Mouse (Mus musculus) neural tube, embryonic 15.5 days (tissue): ENCODE measurements at regions not wholly inside any gene's neighbourhood (a gene's known extent, or its start where the extent isn't known, plus 50 kb on each side); places are given as distances from the start of the nearest gene placed in this dataset.

Source experiments
- ATAC-seq: fragments of 200-750 bp; cut with Nextera tagmentation; 2 replicates; pipeline ENCODE4 v1.8.0; 2017; ENCODE audit warnings: mild to moderate bottlenecking, moderate TSS enrichment, moderate library complexity; ENCODE audit not compliant: low FRiP score
- H3K27ac ChIP-seq: fragments of 300-500 bp; sonication (generic); replicated peaks from 2 replicates; pipeline ENCODE4 v1.5.1; 2015; ENCODE audit warnings: mild to moderate bottlenecking, inconsistent platforms
- H3K27me3 ChIP-seq: fragments of 300-500 bp; sonication (generic); replicated peaks from 2 replicates; pipeline ENCODE4 v1.6.1; 2015; ENCODE audit warnings: inconsistent platforms
- H3K36me3 ChIP-seq: fragments of 300-500 bp; sonication (generic); 2 replicates; pipeline ENCODE4 v1.6.1; 2015; ENCODE audit warnings: inconsistent platforms
- H3K4me1 ChIP-seq: fragments of 300-500 bp; sonication (generic); 2 replicates; pipeline ENCODE4 v1.6.1; 2015; ENCODE audit warnings: inconsistent platforms
- H3K4me2 ChIP-seq: fragments of 300-500 bp; sonication (generic); 2 replicates; pipeline ENCODE4 v1.6.1; 2015; ENCODE audit warnings: inconsistent platforms, mild to moderate bottlenecking, moderate library complexity
- H3K4me3 ChIP-seq: fragments of 300-500 bp; sonication (generic); replicated peaks from 2 replicates; pipeline ENCODE4 v1.5.1; 2015; ENCODE audit warnings: mild to moderate bottlenecking, inconsistent platforms
- H3K9ac ChIP-seq: fragments of 300-500 bp; sonication (generic); replicated peaks from 2 replicates; pipeline ENCODE4 v1.6.1; 2015; ENCODE audit warnings: mild to moderate bottlenecking, inconsistent platforms
- H3K9me3 ChIP-seq: fragments of 300-500 bp; sonication (generic); replicated peaks from 2 replicates; pipeline ENCODE4 v1.6.1; 2016; ENCODE audit warnings: inconsistent platforms
- WGBS: fragments of 180-500 bp; shearing (Covaris S2); methylation state at CpG from one replicate; pipeline ENCODE4 v1.1.7; 2015; ENCODE audit warnings: mixed read lengths; 5-methylcytosine and 5-hydroxymethylcytosine counted together

DNA sequence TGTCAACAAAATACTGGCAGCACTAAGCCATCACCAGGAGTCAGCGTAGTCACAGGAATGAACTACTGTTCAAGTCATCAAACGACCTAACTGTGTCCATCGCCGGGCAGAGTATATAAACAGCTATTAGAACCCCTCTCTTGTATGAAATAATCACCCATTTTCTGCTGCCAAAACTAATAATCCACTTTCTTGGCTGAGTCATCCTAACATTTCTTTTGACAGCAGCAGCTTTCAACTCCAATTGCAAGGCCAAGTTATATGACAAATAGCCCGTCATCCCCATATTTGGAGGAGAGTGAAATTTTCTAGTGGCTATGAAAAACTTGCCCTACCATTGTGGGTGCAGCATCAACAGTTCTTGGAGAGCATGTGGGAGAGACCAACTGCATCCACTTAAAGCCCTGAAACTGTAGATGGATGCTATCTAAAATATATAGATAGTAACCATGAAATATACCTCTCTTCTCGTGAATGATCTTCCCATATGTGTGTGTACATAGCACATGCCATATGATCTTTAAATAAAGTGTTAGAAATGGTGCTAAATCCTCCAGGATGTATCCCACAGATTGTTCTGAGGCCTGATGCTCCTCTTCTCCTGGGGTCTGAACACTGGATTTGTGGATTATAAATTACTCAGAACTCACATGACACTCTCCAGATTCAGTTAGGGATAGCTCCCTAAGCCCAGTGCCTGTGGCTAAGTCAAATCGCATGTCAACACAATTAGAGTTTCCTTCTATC, 189.9 kb upstream of the Tmem72 start:
- H3K9ac ChIP-seq, result no peak overlapping the region

DNA sequence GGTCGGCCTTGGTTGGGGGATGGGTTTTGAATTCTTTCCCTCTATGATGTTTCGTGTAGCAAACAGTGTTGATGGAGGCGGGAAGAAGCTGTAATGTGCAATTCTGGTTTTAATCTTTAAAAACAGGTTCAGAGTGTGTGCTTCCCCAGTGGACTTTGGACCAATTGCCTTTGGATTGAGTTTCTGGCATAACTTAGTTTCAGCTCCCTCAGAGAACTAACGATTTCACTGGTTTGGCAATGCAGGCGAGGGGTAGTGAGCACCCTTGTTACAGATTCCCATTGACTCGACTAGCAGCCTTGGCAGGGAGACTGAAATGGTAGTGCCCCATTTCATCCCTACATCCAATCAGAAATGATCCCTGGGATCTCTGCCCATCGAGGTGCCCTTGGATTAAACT, 193.9 kb upstream of the Tmem72 start:
- no peaks in the 10 kb centered on the region for H3K27me3 ChIP-seq
- H3K27ac ChIP-seq, result no peak overlapping the region
- H3K4me2 ChIP-seq, result no peak overlapping the region
- no peak for ATAC-seq
- no peaks in the 10 kb centered on the region for H3K4me1 ChIP-seq
- 89% methylated on average over 7 of the region's 7 CpGs for WGBS
- no peaks in the 10 kb centered on the region for H3K36me3 ChIP-seq
- no peak overlapping the region for H3K9ac ChIP-seq
- no peak overlapping the region for H3K4me3 ChIP-seq
- H3K9me3 ChIP-seq, result no peaks in the 10 kb centered on the region

More for the DNA sequence above, 189.9 kb upstream of the Tmem72 start:
- H3K4me3 ChIP-seq, result no peak overlapping the region
- H3K36me3 ChIP-seq, result no peaks in the 10 kb centered on the region
- no peak overlapping the region for H3K4me2 ChIP-seq
- WGBS, result 88% methylated on average over 7 of the region's 7 CpGs
- H3K9me3 ChIP-seq, result no peaks in the 10 kb centered on the region
- H3K27ac ChIP-seq, result no peak overlapping the region
- H3K4me1 ChIP-seq, result no peaks in the 10 kb centered on the region
- no peak for ATAC-seq
- H3K27me3 ChIP-seq, result no peaks in the 10 kb centered on the region

DNA sequence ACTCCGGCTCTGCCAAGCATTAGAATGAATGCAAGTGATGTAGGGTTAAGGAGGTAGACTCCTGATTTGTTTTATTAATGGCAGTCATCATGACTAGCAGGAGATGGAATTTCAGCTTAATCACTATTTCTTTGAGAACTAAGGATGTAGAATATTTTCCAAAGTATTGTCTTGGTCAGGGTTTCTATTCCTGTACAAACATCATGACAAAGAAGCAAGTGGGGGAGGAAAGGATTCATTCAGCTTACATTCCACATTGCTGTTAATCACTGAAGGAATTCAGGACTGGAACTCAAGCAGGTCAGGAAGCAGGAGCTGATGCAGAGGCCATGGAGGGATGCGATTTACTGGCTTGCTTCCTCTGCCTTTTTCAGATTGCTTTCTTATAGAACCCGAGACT, 195.4 kb upstream of the Tmem72 start:
- no peak for ATAC-seq
- no peak overlapping the region for H3K4me2 ChIP-seq
- H3K9ac ChIP-seq, result no peak overlapping the region
- H3K27ac ChIP-seq, result no peak overlapping the region
- no peaks in the 10 kb centered on the region for H3K36me3 ChIP-seq
- H3K4me3 ChIP-seq, result no peak overlapping the region
- H3K9me3 ChIP-seq, result no peaks in the 10 kb centered on the region
- 80% methylated on average over 3 of the region's 3 CpGs for WGBS
- no peaks in the 10 kb centered on the region for H3K27me3 ChIP-seq
- no peaks in the 10 kb centered on the region for H3K4me1 ChIP-seq

DNA sequence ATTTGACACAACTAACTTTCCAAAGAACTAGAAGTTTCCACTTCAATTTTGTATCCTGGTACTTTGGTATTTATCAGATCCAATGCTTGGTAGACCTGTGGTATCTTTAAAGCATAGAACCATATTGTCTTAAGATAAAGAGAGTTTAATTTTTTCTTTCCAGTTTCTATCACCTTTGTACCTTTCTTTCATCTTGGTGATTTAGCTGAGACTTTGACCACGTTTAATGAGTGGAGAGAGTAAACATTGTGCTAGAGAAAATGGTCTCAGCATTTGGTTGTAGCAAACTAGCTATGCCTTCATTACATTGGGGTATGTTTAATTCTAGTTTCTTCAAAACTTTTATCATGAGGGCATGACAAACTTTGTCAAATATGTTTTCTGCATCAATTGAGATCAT, 197.4 kb upstream of the Tmem72 start:
- 64% methylated on average over 1 of the region's 1 CpGs for WGBS

DNA sequence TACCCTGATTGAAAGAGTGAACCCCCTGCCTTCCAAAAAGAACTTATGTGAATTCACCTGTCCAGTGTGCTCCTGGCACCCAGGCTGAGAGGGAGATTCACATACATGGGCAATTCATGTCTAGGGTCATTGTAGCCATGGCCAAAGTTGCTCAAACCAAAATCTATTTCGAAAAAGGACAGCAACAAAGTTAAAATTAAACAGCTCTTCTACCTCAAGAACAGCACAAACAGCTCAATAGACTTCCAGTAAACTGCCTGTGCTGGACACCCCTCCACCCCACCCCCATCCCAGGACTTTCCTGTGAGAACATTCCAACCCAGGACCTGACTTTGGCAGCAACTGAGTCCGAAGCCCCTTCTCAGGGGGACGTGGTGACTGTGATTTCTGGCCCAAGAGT, 218.3 kb upstream of the Tmem72 start:
- Histone ChIP-seq H3K9me3 (no peaks in the 10 kb centered on the region), H3K36me3 (no peaks in the 10 kb centered on the region), H3K27ac (no peak overlapping the region), H3K4me3 (no peak overlapping the region), H3K27me3 (no peaks in the 10 kb centered on the region), H3K9ac (no peak overlapping the region), H3K4me1 (no peaks in the 10 kb centered on the region), H3K4me2 (no peak overlapping the region)
- WGBS, result 90% methylated on average over 3 of the region's 3 CpGs
- ATAC-seq, result no peak

More for the DNA sequence above, 197.4 kb upstream of the Tmem72 start:
- Histone ChIP-seq H3K9me3 (no peaks in the 10 kb centered on the region), H3K36me3 (no peaks in the 10 kb centered on the region), H3K9ac (no peak overlapping the region), H3K27ac (no peak overlapping the region), H3K27me3 (no peaks in the 10 kb centered on the region), H3K4me1 (no peaks in the 10 kb centered on the region), H3K4me2 (no peak overlapping the region), H3K4me3 (no peak overlapping the region)
- no peak for ATAC-seq

DNA sequence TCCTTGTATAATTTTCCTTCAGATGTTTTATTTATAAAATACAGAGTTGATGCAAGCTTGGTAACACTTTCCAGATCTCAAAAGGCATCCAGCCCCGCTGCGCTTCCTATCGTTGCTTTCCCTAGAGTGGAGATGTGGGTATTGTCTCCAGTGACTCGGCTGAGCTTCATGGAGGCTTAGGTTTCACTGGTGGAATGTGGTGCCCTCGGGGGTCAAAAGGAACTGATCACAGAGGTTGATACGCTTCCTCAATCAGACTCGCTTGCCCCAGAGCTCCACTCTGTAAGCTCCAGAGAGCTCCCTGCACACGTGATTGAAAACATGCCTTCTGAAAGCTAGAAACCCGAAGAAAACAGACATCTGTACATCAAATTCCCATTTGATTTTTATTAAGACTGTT, 224.9 kb upstream of the Tmem72 start:
- Histone ChIP-seq H3K4me3 (no peak overlapping the region), H3K4me1 (peaks cover 8% of the 10 kb centered on the region; the same call in 1 of the 2 replicates), H3K36me3 (no peaks in the 10 kb centered on the region), H3K27ac (no peak overlapping the region), H3K9me3 (no peaks in the 10 kb centered on the region), H3K4me2 (no peak overlapping the region), H3K9ac (no peak overlapping the region), H3K27me3 (no peaks in the 10 kb centered on the region)
- WGBS, result 85% methylated on average over 9 of the region's 9 CpGs
- no peak for ATAC-seq

DNA sequence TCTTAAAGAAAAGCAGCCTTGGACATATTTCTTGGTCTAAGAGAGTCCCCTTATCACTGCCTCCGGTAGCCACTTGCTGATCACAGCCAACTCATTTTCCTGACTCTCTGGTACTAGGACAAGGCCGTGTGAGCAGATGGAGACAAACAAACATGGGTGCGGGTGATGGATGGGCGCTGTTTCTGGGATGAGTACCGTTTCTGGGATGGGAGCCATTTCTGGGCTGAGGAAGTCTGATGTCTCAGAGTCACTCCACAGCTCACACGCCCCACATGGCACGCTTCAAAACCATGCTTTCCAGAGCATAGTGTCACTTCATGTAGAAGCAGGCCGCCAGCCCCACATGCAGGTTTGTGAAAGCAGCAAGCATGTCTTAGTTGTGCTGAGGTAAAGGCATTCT, 225.6 kb upstream of the Cxcl12 start:
- H3K27ac ChIP-seq, result no peak overlapping the region
- 92% methylated on average over 8 of the region's 8 CpGs for WGBS
- ATAC-seq, result no peak

DNA sequence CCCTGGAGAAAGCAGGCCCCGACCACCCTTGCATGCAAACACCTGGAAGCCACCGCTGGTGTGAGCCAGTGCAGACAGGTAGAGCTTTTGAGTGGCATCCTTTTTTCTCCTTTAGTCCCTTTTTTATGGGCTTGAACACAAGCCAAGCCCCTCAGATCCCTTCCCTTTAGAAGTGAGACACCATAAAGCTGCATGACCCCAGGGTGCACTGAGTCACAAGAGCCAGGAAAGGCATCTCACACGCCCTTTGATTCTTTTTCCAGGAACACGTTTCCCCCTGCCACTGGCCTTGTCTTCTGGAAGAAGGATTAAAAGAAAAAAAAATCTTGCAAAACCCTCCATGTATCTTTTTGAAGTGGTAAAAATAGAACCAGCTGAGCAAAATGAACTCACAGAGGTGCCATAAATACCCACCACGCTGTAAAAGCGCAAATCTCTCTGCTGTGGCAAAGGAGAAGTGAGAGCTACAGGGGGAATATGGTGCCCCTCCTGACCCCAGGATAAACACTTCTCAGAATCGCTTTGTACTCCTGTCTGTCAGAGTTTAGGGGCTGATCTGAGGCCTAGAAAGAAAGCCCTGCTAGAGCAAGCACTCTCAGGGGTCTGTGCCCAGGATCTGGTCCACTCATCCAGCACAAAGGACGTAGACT, 222.1 kb upstream of the Cxcl12 start:
- no peak overlapping the region for H3K4me3 ChIP-seq
- H3K36me3 ChIP-seq, result no peaks in the 10 kb centered on the region
- H3K9ac ChIP-seq, result no peak overlapping the region
- no peaks in the 10 kb centered on the region for H3K27me3 ChIP-seq
- H3K27ac ChIP-seq, result no peak overlapping the region
- H3K4me1 ChIP-seq, result peaks cover 9% of the 10 kb centered on the region; the same call in 1 of the 2 replicates
- no peak for ATAC-seq
- WGBS, result 13% methylated on average over 8 of the region's 8 CpGs
- no peaks in the 10 kb centered on the region for H3K9me3 ChIP-seq
- H3K4me2 ChIP-seq, result no peak overlapping the region

More for the DNA sequence above, 225.6 kb upstream of the Cxcl12 start:
- Histone ChIP-seq H3K36me3 (no peaks in the 10 kb centered on the region), H3K9ac (no peak overlapping the region), H3K4me1 (peaks cover 9% of the 10 kb centered on the region; the same call in 1 of the 2 replicates), H3K9me3 (no peaks in the 10 kb centered on the region), H3K4me3 (no peak overlapping the region), H3K4me2 (no peak overlapping the region), H3K27me3 (no peaks in the 10 kb centered on the region)

DNA sequence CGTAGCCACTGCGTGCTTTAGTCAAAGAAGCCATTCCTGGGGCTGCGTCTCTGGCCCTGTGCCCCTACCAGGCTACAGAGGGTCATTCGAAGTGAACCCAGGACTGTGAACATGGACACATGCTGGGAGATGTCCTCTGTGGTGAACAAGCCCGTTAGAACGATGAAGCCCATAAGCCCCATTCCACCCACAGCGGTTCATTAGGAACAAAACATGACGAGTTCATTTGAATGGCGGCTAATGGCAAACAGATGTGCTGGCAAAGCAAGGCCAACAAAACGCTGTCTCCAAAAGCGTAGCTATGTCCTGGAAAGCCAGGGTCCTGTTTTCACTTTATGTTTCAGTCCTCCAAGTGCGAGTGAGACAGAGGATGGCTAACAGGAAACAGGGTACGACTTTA, 208.7 kb upstream of the Cxcl12 start:
- H3K9me3 ChIP-seq, result no peaks in the 10 kb centered on the region
- no peaks in the 10 kb centered on the region for H3K36me3 ChIP-seq
- H3K27ac ChIP-seq, result no peak overlapping the region
- H3K27me3 ChIP-seq, result no peaks in the 10 kb centered on the region
- WGBS, result 76% methylated on average over 13 of the region's 13 CpGs
- no peak overlapping the region for H3K4me2 ChIP-seq
- no peak overlapping the region for H3K4me3 ChIP-seq
- no peak overlapping the region for H3K9ac ChIP-seq
- no peaks in the 10 kb centered on the region for H3K4me1 ChIP-seq
- ATAC-seq, result no peak

DNA sequence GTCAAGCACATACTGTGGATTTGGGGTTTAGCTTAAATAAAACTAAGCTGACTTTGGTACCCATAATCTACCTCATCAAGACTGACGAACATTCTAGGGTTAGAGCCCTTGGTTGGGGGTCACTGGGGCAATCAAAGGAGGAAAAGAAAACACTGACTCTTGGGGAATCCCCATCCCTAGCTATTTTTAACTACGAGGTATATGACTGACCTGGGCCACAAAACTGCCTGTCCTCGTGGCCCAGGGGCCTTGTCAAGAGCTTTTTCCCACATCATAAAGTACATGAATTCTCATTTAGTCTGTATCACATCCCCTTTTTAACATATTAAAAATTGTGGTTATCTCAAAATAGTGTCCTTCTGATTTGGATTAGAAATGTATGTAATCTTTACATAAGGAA, 207.7 kb upstream of the Cxcl12 start:
- ATAC-seq, result no peak

DNA sequence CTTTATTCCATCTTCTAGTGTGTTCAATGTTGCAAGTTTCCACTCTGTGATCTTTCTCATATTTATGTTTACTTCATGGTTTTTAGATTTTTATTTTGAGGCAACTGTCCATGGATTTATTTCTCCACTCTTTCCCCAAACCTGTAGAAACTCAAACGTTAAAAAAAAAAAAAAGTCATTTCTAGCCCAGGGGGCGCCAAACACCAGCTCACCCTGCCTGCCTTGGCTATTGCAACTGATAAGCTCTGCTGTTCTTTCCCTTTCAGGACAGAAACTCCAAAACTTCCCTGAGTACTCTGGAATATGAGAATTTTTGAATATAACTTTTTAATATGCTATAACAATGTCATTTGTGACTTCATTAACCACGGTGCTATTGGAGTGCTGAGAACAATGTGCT, 201.9 kb upstream of the Cxcl12 start:
- Histone ChIP-seq H3K36me3 (no peaks in the 10 kb centered on the region), H3K27ac (no peak overlapping the region), H3K9ac (no peak overlapping the region), H3K9me3 (no peaks in the 10 kb centered on the region), H3K4me3 (no peak overlapping the region), H3K4me2 (no peak overlapping the region), H3K4me1 (no peaks in the 10 kb centered on the region), H3K27me3 (no peaks in the 10 kb centered on the region)
- no peak for ATAC-seq
- WGBS, result 34% methylated on average over 3 of the region's 3 CpGs

More for the DNA sequence above, 207.7 kb upstream of the Cxcl12 start:
- Histone ChIP-seq H3K9me3 (no peaks in the 10 kb centered on the region), H3K36me3 (no peaks in the 10 kb centered on the region), H3K27me3 (no peaks in the 10 kb centered on the region), H3K9ac (no peak overlapping the region), H3K4me2 (no peak overlapping the region), H3K4me3 (no peak overlapping the region), H3K4me1 (no peaks in the 10 kb centered on the region), H3K27ac (no peak overlapping the region)
- WGBS, result 60% methylated on average over 3 of the region's 3 CpGs

DNA sequence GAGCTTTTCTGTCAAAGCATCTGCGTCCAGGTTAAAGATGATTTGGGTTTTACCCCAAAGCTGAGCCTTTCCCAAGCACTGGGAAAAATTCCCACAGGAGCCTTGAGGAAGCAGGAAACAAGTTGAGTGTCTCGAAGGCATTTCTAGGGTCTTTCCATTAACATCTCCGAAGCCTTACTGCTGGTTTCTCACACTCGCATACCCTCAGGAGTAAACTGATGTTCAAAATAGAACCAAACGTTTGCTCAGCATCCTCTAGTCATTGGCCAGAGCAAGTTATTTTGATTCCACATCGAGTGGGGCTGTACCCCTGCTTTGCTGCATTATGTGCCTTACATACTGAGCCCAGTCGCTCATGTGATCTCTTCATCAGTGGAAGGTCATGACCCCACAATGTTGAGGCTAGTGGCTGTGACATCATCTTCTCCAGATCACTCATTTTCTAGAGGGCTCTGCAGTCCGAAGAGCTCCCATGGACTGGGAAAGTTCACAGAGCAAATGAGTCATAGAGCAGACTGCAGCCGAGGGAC, 198.9 kb upstream of the Cxcl12 start:
- Histone ChIP-seq H3K27ac (no peak overlapping the region), H3K9ac (no peak overlapping the region), H3K4me3 (no peak overlapping the region), H3K36me3 (no peaks in the 10 kb centered on the region), H3K9me3 (no peaks in the 10 kb centered on the region), H3K4me2 (no peak overlapping the region), H3K27me3 (no peaks in the 10 kb centered on the region), H3K4me1 (no peaks in the 10 kb centered on the region)
- 74% methylated on average over 9 of the region's 9 CpGs for WGBS
- no peak for ATAC-seq
